Mouse (Mus musculus) adrenal gland, postnatal 4 days (tissue): Measurements from ENCODE around the gene Krt8. TPM values are rescaled to one million over a fixed set of nuclear protein-coding genes. Genes with fewer than 3 reads are reported as not detected.
A peak's percentile ranks its signal among the peaks of the same experiment; 100 is the strongest.
"Not testable (repeated sequence)": the region's sequence is repeated elsewhere in the genome, so short reads cannot be mapped to it uniquely, and the experiment has no call there.

Experiments used
- DNase-seq, 2 experiments: peaks; one replicate each; pipeline ENCODE4 v3.0.0; 2021 to 2022; ENCODE audit warnings: low spot score in 2 of 2, mixed read lengths in 2 of 2
- total RNA-seq, 2 experiments: library from RNA; stranded (reverse); gene quantifications; 2 replicates each; pipeline ENCODE4 v1.2.3; 2021

Krt8 gene
- total RNA-seq, 2 experiments from 2014 or later: 18.8 TPM

- no peak for DNase-seq
Measured at GRCm38 (mm10) chr15:102010569-102011245, 6.4 kb upstream of the Krt8 start.

DNA sequence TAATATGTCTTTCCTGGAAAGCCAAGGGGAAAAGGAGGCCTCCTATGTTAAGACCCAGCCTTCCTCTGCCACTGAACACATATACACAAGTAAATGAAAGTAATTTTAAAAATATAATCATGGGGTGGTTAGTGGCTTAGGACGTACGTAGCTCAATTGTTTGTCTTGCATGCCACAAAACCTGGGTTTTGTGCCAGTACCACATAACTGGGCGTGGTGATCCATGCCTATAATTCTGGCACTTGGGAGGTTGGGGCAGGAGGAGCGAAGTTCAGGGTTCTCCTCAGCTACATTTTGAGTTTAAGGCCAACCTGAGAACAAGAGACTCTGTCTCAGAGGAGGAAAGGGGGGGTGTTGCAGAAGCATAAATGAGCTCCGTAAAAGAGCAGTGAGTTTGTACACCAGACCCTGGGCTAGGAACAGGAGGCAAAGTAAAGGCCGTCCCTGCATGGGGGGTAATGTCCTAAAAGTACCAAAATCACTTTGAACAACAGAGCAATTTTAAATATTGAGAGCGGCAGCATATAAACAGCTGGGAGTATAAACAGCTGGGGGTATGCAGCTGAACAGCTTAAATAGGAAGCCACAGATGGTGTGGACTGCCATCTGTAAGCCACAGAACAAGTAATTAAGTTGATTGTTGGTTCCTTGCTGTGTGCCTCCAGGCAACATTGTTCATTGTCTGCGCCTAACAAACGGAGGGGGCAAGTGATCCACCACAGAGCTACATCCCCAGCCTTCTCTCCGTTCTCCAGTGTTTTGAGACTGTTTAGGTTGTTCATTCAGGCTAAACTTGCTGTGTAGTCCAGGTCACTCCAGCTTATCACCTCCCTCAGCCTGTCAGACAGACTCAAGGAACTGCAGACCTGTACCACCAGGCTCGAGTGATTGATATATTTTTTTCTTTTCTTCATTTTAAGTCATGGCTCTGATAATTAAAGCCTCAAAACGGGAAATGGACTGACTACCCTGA, 3.1 kb upstream of the Krt8 start:
- no peak for DNase-seq

DNA sequence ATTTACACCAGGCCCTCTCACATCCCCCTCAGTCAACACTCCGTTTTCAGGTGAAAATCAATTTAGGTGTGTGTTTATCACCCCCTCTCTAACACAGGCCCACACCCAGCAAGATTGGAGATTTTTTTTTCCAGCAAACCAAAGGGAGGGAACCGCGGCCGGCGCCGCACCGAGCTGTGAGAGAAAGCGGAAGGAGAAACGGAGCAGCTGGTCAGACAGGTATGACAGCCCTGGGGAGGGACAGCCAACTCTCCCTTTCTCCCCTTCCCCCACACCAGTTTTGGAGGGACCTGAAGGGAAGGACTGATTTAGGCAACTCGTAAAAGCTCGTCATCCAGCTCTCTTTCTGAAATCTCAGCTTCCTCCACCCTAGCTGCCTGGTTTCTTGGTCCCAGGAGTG, 2.0 kb upstream of the Krt8 start:
- DNase-seq: no peak

DNA sequence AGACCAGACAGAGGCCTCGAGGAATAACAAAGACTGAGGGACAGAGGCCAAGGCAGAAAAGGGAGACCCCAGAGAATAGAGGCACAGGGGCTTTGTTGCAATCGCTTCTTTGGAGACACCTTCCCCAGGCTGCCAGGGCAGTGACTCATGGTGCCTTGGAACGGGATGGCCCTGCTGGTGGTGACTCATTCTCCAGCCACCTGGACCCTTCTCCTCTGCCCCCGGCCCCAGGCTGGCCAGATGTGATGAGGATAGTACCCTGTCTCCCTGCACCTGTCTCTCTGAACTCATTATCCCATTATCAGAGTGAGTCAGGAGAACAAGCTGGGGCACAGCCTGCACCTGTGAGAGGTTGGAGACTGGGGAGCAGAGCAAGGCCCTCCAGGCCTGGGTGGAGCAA, 1.0 kb upstream of the Krt8 start:
- no peak for DNase-seq

- no peak for DNase-seq
Measured at GRCm38 (mm10) chr15:102003516-102003915, 766 bp downstream of the Krt8 start.

DNA sequence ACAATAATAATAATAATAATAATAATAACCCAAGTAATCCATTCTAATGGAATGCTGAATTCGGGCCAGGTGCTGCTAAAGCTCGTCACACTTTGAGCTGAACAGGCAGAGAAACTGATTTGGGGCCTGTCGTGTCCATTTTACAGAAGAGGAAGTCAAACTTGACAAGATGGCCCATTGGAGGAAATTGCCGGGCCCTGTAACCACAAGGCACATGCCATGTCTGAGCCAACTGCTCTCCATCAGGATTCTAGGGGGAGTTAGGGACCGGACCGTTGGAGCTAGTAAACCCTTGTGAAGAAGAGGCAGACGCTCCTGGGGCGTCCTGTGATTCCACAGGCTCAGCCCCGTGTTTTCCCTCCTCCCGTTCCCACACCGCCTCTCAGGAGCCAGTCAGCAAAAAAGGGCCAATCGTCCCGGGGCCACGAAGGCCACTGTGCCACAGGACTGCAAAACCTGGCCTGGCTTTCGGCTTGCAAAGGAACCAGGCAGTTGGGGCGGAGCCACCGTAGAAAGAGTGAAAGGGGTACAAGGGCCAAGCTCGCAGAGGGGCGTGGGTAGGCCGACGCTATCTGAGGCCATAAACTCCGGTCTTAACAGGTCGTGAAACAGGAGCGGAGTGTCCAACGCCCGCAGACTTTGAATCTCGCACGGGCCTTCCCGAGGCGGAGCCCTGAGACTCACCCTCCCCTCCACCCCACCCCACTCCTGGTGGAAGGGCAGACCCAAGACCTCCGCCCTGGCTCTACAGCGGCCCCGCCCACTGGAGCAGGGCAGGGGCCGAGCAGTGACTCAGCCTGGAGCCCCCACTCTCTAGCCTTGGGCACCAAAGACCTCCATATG, 1.4 kb downstream of the Krt8 start:
- peak; percentile 23 to 58 for DNase-seq

GRCm38 (mm10) chr15:101999676-102000335, 4.5 kb downstream of the Krt8 start:
- DNase-seq: no peak

DNA sequence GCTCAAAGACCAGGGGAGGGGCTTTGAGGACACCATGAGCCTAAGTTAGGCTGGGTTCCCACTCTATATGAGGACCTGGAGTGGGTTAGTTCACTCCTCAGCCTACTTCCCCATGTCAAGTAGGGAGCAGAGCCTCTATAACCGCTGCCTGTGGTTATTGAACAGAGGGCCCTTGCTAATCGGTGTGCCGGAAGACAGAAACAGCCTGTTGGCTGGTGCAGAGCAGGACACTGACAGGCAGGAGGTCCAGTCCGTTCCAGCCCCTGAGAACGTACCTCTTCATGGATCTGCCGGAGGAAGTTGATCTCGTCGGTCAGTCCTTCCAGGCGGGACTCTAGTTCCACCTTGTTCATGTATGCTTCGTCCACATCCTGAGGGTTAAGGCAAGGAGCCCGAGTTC, 5.1 kb downstream of the Krt8 start:
- DNase-seq: no peak

DNA sequence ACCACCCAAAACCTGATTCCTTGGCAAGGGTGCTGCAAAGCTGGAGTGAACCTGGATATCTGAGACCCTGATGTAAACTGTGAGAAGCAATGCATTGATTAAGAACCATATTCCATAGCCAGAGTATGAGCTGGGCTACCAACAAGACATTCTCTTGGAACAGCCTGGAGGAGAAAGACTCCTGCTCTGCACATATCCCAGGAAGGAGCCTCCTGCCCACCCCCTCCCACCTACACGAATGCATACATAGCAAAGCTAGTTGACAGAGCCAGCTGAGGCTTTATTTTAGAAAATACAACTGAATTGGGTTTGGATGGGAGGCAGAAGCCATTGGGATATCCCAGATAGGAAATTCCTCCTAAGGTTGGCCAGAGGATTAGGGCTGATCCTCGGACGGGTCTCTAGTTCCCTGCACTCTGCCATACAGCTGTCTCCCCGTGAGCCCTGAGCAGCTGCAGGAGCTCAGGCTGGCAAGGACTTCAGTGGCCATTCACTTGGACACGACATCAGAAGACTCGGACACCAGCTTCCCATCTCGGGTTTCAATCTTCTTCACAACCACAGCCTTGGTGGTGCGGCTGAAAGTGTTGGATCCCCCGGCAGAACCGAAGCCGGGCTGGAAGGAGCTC, 7.7 kb downstream of the Krt8 start:
- not testable (repeated sequence) for DNase-seq

- no peak for DNase-seq
Measured at GRCm38 (mm10) chr15:101995484-101996236, 8.6 kb downstream of the Krt8 start.

- DNase-seq: no peak
Measured at GRCm38 (mm10) chr15:101994365-101994764, 9.9 kb downstream of the Krt8 start.

DNA sequence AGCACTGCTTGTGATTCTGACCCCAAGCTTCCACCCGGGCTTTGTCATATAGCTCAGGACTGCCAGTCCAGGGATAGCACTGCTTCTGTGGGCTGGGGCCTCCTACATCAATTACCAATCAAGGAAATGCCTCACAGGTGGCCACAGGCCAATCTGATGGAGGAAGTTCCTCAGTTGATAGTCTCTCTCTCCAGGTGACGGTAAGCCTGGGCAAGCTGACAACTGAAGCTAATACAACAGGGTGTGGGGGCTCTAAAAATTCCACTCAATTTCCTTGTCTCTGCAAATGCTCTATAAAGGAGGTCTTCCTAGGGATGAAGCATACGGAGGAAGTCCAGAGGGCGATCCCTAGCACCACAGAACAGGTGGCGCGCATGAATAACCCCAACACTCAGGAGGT, 13.3 kb downstream of the Krt8 start:
- no peak for DNase-seq

GRCm38 (mm10) chr15:101988714-101989113, 15.6 kb downstream of the Krt8 start:
- DNase-seq: no peak

- peak; percentile 63 to 78 for DNase-seq
Measured at GRCm38 (mm10) chr15:101988119-101988518, 16.2 kb downstream of the Krt8 start.

GRCm38 (mm10) chr15:101984746-101985145, 19.5 kb downstream of the Krt8 start:
- no peak for DNase-seq

DNA sequence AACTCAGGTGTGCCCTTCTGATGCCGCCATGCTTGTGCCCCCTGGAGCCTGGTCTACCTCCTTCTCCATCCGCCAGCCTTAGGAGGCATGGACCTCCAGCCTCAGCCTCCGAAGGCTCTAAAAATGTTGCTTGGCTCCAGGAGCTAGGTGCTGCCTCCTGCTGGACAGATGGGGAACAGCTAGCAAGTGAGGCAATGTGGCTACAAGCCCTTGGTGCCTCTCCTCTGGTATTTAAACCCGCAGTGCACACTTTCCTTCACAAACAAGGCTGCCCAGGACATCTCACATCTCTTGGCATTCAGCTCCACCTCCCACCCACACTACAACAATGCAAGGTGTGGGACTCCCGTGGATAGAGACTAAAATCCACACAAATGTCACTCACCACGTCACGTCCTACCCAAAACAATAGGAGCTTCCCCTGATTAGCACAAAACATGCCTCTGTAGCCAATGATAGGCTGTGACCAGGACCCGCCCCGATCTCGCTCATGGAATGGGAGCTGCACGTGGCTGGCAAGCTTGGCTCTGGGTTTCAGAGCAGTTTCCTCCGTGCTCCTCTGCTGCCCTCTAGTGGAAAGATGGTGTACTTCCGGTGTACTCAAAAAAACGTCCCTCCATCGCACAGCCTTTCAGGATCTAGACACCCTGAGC, 20.2 kb downstream of the Krt8 start:
- peak; percentile 74 to 80 for DNase-seq

GRCm38 (mm10) chr15:101983315-101983948, 20.9 kb downstream of the Krt8 start:
- DNase-seq: no peak

DNA sequence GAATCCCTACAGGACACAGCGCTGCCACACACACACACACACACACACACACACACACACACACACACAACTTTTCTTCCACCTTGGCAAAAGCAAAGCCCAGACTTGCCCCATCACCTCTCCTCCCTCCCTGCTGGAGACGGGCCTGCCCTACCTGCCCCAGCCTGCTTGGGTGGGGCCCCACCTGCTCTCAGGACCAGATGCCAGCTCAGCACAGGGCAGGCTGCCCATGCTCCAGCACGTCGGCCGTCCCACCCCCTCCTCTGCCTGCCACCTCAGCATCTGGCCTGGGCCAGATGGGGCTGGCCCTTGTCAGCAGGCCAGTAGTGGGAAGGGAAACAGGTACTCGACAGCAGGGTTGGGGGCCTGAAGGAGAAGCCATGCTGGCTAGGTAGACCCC, 23.4 kb downstream of the Krt8 start:
- DNase-seq: no peak
